29 mouse cellular contexts compared by ENCODE assay signal in genomic region chr5:147761984-147762383, GRCm38 (mm10). TPM values are rescaled to one million over a fixed set of nuclear protein-coding genes. Genes with fewer than 3 reads are reported as not detected.
A peak's percentile ranks its signal among the peaks of the same experiment; 100 is the strongest.
DNase-seq lines count a peak whose midpoint lies in the region; ATAC-seq and TF ChIP-seq lines count a peak whose summit lies in the region.
"Had no signal": no experiment of that assay in that cellular context is flagged by ENCODE, and none has a peak within 500 bp of the region (broad histone marks: within the 10 kb centered on the region; RNA-seq: fewer than 3 reads in every experiment).

No protein-coding gene starts in this region.

- intact Hi-C loops in heart, postnatal 25 days (cut with DNase I): no loop called here

- H3K27ac ChIP-seq in heart, embryonic 10.5 days: peak overlapping the region; percentile 62
- peak overlapping the region; percentile 95 for H3K27ac ChIP-seq in ES-Bruce4 (ENCODE audit: insufficient read depth, low read length)
- H3K27ac ChIP-seq: embryonic facial prominence, embryonic 10.5 days; embryonic facial prominence, embryonic 13.5 days; forebrain, embryonic 10.5 days; forebrain, embryonic 13.5 days; gastrocnemius, adult 2 months; hindbrain, embryonic 10.5 days; hindbrain, embryonic 13.5 days; intestine, embryonic 15.5 days; kidney, embryonic 15.5 days had no signal

- no peaks in the 10 kb centered on the region for H3K9me3 ChIP-seq in heart, embryonic 10.5 days
- no peaks in the 10 kb centered on the region for H3K9me3 ChIP-seq in ES-Bruce4 (replicated peaks; ENCODE audit: control insufficient read depth, insufficient read depth, low read length, poor library complexity, severe bottlenecking)
- H3K9me3 ChIP-seq: embryonic facial prominence, embryonic 10.5 days; embryonic facial prominence, embryonic 13.5 days; forebrain, embryonic 10.5 days; forebrain, embryonic 13.5 days; hindbrain, embryonic 10.5 days; hindbrain, embryonic 13.5 days; intestine, embryonic 15.5 days; kidney, embryonic 15.5 days had no signal

- H3K9ac ChIP-seq in ES-Bruce4 (ENCODE audit: low read depth, poor library complexity, severe bottlenecking): no peak overlapping the region
- H3K9ac ChIP-seq: embryonic facial prominence, embryonic 13.5 days; forebrain, embryonic 13.5 days; hindbrain, embryonic 13.5 days; intestine, embryonic 15.5 days; kidney, embryonic 15.5 days had no signal

- peak overlapping the region; percentile 39; the same call in 1 of the 2 replicates for H3K4me3 ChIP-seq in heart, embryonic 10.5 days
- no peak overlapping the region for H3K4me3 ChIP-seq in ES-Bruce4 (ENCODE audit: low read depth, low read length)
- H3K4me3 ChIP-seq: embryonic facial prominence, embryonic 10.5 days; embryonic facial prominence, embryonic 13.5 days; forebrain, embryonic 10.5 days; forebrain, embryonic 13.5 days; gastrocnemius, adult 2 months; hindbrain, embryonic 10.5 days; hindbrain, embryonic 13.5 days; intestine, embryonic 15.5 days; kidney, embryonic 15.5 days had no signal

- 22% methylated on average over 8 of the region's 8 CpGs for WGBS in heart, embryonic 10.5 days

- no peaks in the 10 kb centered on the region for H3K27me3 ChIP-seq in heart, embryonic 10.5 days (ENCODE audit: insufficient read depth, poor library complexity, severe bottlenecking)
- H3K27me3 ChIP-seq in ES-Bruce4 (ENCODE audit: control insufficient read depth, insufficient read depth, low read length, poor library complexity, severe bottlenecking): no peaks in the 10 kb centered on the region
- H3K27me3 ChIP-seq: intestine, embryonic 15.5 days had no signal

- TF ChIP-seq CTCF in ES-Bruce4 (IDR thresholded peaks at IDR 0.05; ENCODE audit: low read depth, low read length): no peak

- no peak for TF ChIP-seq POLR2A in ES-Bruce4 (IDR thresholded peaks at IDR 0.05; ENCODE audit: insufficient read depth, low read length)

- peak; percentile 95 for TF ChIP-seq EP300 in ES-Bruce4 (IDR thresholded peaks at IDR 0.05; ENCODE audit: insufficient read depth, low read depth, low read length)

- no peak for ATAC-seq in cerebellum, adult (ENCODE audit: insufficient number of reproducible peaks, low FRiP score, low TSS enrichment)
- ATAC-seq: CD4-positive, CD25-positive, alpha-beta regulatory T cell, adult 4 months; forebrain, embryonic 13.5 days; forebrain, embryonic 16.5 days; hindbrain, embryonic 16.5 days had no signal

- peaks cover 23% of the 10 kb centered on the region for H3K4me1 ChIP-seq in heart, embryonic 10.5 days
- peaks cover 11% of the 10 kb centered on the region for H3K4me1 ChIP-seq in ES-Bruce4 (ENCODE audit: control insufficient read depth, insufficient read depth, low read length)
- H3K4me1 ChIP-seq: embryonic facial prominence, embryonic 13.5 days; forebrain, embryonic 13.5 days; hindbrain, embryonic 13.5 days; intestine, embryonic 15.5 days had no signal

- no peak for DNase-seq in heart, embryonic 10.5 days (ENCODE audit: low spot score)
- no peak for DNase-seq in heart, postnatal 25 days (ENCODE audit: low spot score)
- peak; percentile 76 for DNase-seq in ES-CJ7 (ENCODE audit: low read depth, low spot score)
- peak; percentile 79 for DNase-seq in ZHBTc4 (ENCODE audit: low read depth, low spot score)
- DNase-seq: adrenal gland, postnatal 10 days; adrenal gland, postnatal 36 days; cerebellum, adult 11 months; cerebellum, adult 2 months; cerebellum, adult 9-11 months; cerebellum, postnatal 25 days; gastrocnemius, adult 2 months; gastrocnemius, postnatal 25 days; heart, adult 18-20 months; heart, postnatal 36 days; kidney, adult 11 months; kidney, adult 8-10 months had no signal

- no peaks in the 10 kb centered on the region for H3K36me3 ChIP-seq in heart, embryonic 10.5 days
- H3K36me3 ChIP-seq in ES-Bruce4 (ENCODE audit: control insufficient read depth, insufficient read depth, low read length, poor library complexity, severe bottlenecking): no peaks in the 10 kb centered on the region
- H3K36me3 ChIP-seq: embryonic facial prominence, embryonic 10.5 days; embryonic facial prominence, embryonic 13.5 days; forebrain, embryonic 10.5 days; hindbrain, embryonic 10.5 days; hindbrain, embryonic 13.5 days; intestine, embryonic 15.5 days; kidney, embryonic 15.5 days had no signal

RNA-seq across cellular contexts. Expression of gene Flt1, which starts 36.2 kb away (rescaled TPM):
- polyA plus RNA-seq in heart, embryonic 10.5 days (2016; fragmentation: Nextera tagmentation; extraction: Ambion mirVana): 20.6 and 21.6 TPM in 2 replicates
- 10 to 100 TPM; 61.7 to 76.9 TPM for total RNA-seq in heart, postnatal 25 days (2021)
- 23.4 and 25.8 TPM in 2 replicates for polyA plus RNA-seq in ES-Bruce4 (2011; ENCODE audit: insufficient read depth, insufficient read length, low read depth, missing spikeins)

Comparison
In these comparisons a context has a peak if more than half of its experiments do, and no peak if none do; other contexts are left out.
1. DNase-seq: peak in ES-CJ7 (single experiment) and ZHBTc4 (single experiment); none in heart, embryonic 10.5 days (single experiment) and heart, postnatal 25 days (single experiment).